Mouse (Mus musculus) bone marrow macrophage, adult 2 months (primary cell): ENCODE results near the gene Dpagt1.

Source experiments
- CTCF ChIP-seq: IDR thresholded peaks from 2 replicates; pipeline ENCODE4 v1.5.1; 2012; ENCODE audit warnings: low read depth, mild to moderate bottlenecking, low read length, moderate library complexity
- POLR2A ChIP-seq: IDR thresholded peaks from 2 replicates; pipeline ENCODE4 v1.6.1; 2012; ENCODE audit warnings: mild to moderate bottlenecking, low read depth, low read length, borderline replicate concordance

GRCm38 (mm10) chr9:44337436-44338169 lies 11.8 kb downstream of the Dpagt1 start:
- TF ChIP-seq CTCF (no peak), POLR2A (no peak)
